Mouse (Mus musculus) small intestine, adult 2 months (tissue): Measurements from ENCODE around the gene Actg1. TPM values are rescaled to one million over a fixed set of nuclear protein-coding genes. Genes with fewer than 3 reads are reported as not detected.

Source experiments
- H3K27ac ChIP-seq: fragments of 200-500 bp; 2 replicates; pipeline ENCODE4 v1.5.1; 2012; ENCODE audit warnings: low read depth, low read length, control low read depth, inconsistent platforms; ENCODE audit not compliant: insufficient read depth
- H3K27me3 ChIP-seq: fragments of 200-500 bp; 2 replicates; pipeline ENCODE4 v1.6.1; 2012; ENCODE audit warnings: mild to moderate bottlenecking, moderate library complexity, low read length, inconsistent platforms; ENCODE audit not compliant: control insufficient read depth, insufficient read depth
- H3K36me3 ChIP-seq: fragments of 200-500 bp; 2 replicates; pipeline ENCODE4 v1.6.1; 2012; ENCODE audit warnings: mild to moderate bottlenecking, low read length, control low read depth, inconsistent platforms; ENCODE audit not compliant: control insufficient read depth, insufficient read depth
- H3K4me1 ChIP-seq: fragments of 200-500 bp; 2 replicates; pipeline ENCODE4 v1.6.1; 2012; ENCODE audit warnings: low read length, inconsistent platforms, mixed read lengths; ENCODE audit not compliant: control insufficient read depth, insufficient read depth, insufficient read length
- H3K4me3 ChIP-seq: fragments of 200-500 bp; 2 replicates; pipeline ENCODE4 v1.5.1; 2012; ENCODE audit warnings: low read depth, mild to moderate bottlenecking, control low read depth, inconsistent platforms, low read length, moderate library complexity
- CTCF ChIP-seq: fragments of 200-500 bp; IDR thresholded peaks from 2 replicates; pipeline ENCODE4 v1.5.1; 2012; ENCODE audit warnings: low read depth, mild to moderate bottlenecking, control low read depth, inconsistent platforms, low read length, moderate library complexity, mixed read lengths; ENCODE audit not compliant: insufficient replicate concordance, insufficient read length; ENCODE audit errors: extremely low read depth
- POLR2A ChIP-seq: fragments of 200-500 bp; IDR thresholded peaks from 2 replicates; pipeline ENCODE4 v1.6.1; 2012; ENCODE audit warnings: low read depth, mild to moderate bottlenecking, control low read depth, inconsistent platforms, low read length, moderate library complexity
- WGBS: fragments of 180-500 bp; shearing (Covaris S2); methylation state at CpG from one replicate; pipeline ENCODE4 v1.1.7; 2018; 5-methylcytosine and 5-hydroxymethylcytosine counted together
- polyA plus RNA-seq: library from polyadenylated mRNA; depleted of rRNA; stranded (reverse); fragments of >200 nt; gene quantifications from 2 replicates; pipeline ENCODE4 v1.2.3, GENCODE M21; 2012

The Actg1 gene
- polyA plus RNA-seq, 1 experiment = 1,318 TPM

DNA sequence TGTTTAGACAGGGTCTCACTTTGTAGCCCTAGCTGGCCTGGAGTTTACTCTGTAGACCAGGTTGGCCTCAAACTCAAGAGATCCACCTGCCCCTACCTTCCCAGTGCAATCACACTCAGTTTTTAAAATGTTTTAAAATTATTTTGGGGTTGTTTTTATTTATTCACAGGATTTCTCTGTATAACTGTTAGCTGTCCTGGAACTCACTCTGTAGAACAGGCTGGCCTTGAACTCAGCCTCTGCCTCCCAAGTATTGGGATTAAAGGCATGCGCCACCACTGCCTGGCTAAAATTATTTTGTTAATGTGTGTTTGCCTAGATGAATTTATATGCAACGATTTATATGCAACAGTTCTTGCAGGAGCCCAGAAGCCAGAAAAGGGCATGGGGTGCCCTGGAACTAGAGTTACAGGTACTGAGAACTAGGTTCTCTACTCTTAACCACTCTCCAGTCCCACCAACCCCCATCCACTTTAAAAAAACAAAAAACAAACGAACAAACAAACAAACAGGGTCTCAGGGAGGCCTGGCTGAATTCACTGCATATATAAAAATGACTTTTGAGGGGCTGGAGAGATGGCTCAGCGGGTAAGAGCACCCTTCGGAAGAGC is 3.9 kb downstream of the Actg1 start:
- Histone ChIP-seq H3K27me3 (no peaks in the 10 kb centered on the region), H3K36me3 (peaks cover 21% of the 10 kb centered on the region), H3K27ac (peak overlapping the region; percentile 42), H3K4me3 (no peak overlapping the region), H3K4me1 (peaks cover 9% of the 10 kb centered on the region)
- 36% methylated on average over 5 of the region's 5 CpGs for WGBS
- TF ChIP-seq POLR2A = no peak

DNA sequence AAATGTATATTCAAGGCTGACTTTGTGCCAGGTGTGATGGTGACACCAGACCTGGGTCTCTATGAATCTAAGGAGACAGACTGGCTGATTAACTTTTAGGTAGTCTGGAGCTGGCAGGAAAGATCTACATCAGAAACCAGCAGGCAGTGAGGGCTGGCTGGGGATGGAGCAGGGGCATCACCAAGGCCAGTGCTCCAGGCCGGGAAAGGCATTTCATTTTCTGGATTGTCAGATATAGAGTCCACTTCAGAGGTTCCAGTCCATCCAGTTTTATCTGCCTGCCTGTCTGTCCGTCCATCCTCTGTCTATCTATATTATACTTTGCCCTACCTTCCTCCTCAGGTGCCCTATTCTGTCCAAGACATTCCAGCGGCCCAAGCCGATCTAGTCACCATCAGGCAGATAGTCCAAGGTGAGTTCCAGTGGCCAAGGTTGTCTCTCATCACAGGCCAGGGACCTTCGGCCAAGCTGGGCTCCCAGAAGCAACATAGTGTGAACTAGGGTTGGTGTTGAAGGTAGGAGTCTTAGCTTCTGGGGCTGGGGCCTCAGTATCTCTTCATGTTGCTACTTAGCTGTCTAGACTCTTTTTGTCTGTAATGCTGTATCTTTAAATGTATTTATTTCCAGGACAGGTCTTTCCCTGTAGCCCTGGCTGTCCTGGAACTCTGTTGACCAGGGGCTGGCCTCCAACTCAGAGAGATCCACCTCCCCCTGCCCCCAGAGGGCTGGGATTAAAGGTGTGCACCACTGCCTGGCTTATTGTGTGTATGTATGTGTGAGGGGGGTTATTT is 4.6 kb downstream of the Actg1 start:
- Histone ChIP-seq H3K27me3 (no peaks in the 10 kb centered on the region), H3K4me3 (no peak overlapping the region), H3K27ac (peak overlapping the region; percentile 43), H3K4me1 (peaks cover 12% of the 10 kb centered on the region), H3K36me3 (peaks cover 21% of the 10 kb centered on the region)
- TF ChIP-seq POLR2A = no peak; the same call in 1 of the 2 replicates
- TF ChIP-seq CTCF = no peak
- 34% methylated on average over 5 of the region's 5 CpGs for WGBS

DNA sequence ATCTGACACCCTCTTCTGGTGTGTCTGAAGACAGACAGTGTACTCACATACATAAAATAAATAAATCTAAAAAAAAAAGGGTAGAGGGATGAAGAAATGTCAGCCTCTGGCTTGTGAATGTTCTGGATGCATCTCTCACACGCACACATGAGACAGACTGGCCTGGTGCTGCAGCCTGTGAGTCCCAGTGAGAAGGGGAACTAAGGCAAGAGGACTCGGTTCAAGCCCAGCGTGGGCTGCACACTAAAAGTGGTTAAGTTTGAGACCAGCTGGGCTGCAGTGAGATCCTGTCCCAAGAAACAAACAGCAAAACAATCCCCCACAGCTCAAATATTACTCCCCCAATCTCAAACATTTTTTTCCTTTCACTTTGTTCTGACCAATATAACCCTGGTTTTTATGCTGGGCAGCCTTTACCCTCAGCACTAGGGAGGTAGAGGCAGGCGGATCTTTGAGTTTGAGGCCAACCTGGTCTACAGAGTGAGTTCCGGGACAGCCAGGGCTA is 5.6 kb downstream of the Actg1 start:
- 93% methylated on average over 5 of the region's 5 CpGs for WGBS
- TF ChIP-seq POLR2A (no peak), CTCF (no peak)
- peaks cover 12% of the 10 kb centered on the region for H3K4me1 ChIP-seq
- no peak overlapping the region for H3K4me3 ChIP-seq
- no peaks in the 10 kb centered on the region for H3K27me3 ChIP-seq
- peaks cover 17% of the 10 kb centered on the region for H3K36me3 ChIP-seq
- H3K27ac ChIP-seq = no peak overlapping the region

DNA sequence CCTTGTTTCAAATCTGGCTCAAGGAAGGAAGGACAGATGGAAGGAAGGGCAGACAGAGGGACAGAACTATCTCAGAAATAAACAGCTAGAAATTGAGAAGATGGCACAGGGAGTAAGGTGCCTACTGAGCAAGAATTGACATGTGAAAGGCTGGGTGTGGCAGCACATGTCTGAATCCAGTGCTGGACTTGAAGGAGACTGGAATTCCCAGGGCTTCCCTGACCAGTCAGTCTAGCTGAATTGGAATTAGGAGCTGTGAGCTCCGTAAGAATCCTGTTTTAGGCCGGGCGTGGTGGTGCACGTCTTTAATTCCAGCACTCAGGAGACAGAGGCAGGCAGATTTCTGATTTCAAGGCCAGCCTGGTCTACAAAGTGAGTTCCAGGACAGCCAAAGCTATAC is 6.7 kb downstream of the Actg1 start:
- peaks cover 10% of the 10 kb centered on the region for H3K36me3 ChIP-seq
- TF ChIP-seq CTCF (no peak), POLR2A (no peak)
- 86% methylated on average over 4 of the region's 4 CpGs for WGBS
- H3K27ac ChIP-seq = no peak overlapping the region
- H3K4me1 ChIP-seq = peaks cover 12% of the 10 kb centered on the region
- no peak overlapping the region for H3K4me3 ChIP-seq
- no peaks in the 10 kb centered on the region for H3K27me3 ChIP-seq

DNA sequence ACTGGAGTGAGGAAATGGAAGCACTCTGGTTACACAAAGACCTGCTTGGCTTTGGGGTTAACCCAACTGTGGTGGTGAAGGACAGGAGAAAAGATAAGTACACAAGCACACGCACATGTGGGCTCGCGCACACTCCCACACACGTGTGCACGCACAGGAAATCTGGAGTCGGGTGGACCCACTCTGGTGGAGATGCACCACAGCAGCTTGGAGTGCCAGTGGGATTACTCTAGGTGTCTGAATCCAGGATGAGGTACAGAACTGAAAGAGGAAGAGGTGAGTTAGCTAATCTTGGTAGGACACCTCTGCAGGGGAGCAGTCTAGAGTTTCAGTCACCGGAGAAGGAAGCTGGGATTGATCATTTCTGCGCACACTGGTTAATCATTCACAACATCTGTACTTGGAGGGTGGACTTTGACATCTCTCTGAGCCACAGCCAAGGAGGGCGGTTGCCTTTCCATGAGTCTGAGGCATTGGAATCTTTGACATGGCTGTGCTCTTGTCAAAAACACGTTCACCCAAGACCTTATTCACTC is 8.3 kb downstream of the Actg1 start:
- Histone ChIP-seq H3K36me3 (peaks cover 2% of the 10 kb centered on the region), H3K4me1 (peaks cover 12% of the 10 kb centered on the region), H3K27ac (peak overlapping the region; percentile 94), H3K4me3 (peak overlapping the region; percentile 38), H3K27me3 (no peaks in the 10 kb centered on the region)
- TF ChIP-seq POLR2A = no peak
- TF ChIP-seq CTCF = no peak
- whole genome bisulfite sequencing = 18% methylated on average over 10 of the region's 10 CpGs

DNA sequence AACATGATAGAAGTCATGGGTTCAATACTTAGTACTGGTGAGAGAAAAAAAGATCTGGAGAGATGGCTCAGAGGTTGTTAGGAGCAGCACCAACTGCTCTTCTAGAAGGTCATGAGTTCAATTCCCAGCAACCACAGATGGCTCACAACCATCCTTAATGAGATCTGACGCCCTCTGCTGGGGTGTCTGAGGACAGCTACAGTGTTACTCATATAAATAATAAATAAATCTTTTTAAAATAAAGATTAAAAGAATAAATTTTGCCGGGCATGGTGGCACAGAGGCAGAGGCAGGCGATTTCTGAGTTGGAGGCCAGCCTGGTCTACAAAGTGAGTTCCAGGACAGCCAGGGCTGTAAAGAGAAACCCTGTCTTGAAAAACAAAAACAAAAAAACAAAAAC is 9.6 kb downstream of the Actg1 start:
- H3K27ac ChIP-seq = no peak overlapping the region
- WGBS = 93% methylated on average over 3 of the region's 3 CpGs
- H3K4me3 ChIP-seq = no peak overlapping the region
- TF ChIP-seq POLR2A (no peak), CTCF (no peak)
- peaks cover 12% of the 10 kb centered on the region for H3K4me1 ChIP-seq
- H3K36me3 ChIP-seq = no peaks in the 10 kb centered on the region
- H3K27me3 ChIP-seq = no peaks in the 10 kb centered on the region

DNA sequence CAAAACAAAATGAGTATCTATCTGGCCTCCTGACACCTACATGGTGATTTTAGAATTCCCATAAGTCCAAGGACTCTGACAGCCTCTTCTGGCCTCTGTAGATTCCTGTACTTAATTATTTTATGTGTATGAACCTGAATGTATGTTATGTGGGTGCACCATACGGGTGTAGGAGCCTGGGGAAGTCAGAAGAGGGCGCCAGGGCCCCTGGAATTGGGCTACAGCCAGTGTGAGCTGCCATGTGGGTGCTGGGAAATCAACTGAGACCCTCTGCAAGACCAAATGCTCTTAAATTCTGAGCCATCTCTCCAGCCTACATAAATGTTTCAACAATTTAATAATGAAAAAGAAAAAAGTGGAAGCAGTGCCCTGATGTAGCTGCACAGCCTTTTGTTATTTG is 10.9 kb downstream of the Actg1 start:
- TF ChIP-seq POLR2A = no peak
- TF ChIP-seq CTCF = no peak
- Histone ChIP-seq H3K27me3 (no peaks in the 10 kb centered on the region), H3K4me1 (peaks cover 9% of the 10 kb centered on the region), H3K4me3 (no peak overlapping the region), H3K36me3 (no peaks in the 10 kb centered on the region), H3K27ac (no peak overlapping the region)
- WGBS = 77% methylated on average over 2 of the region's 2 CpGs
